Comparison of ENCODE assay signal across 8 mouse cellular contexts in the genomic region with DNA sequence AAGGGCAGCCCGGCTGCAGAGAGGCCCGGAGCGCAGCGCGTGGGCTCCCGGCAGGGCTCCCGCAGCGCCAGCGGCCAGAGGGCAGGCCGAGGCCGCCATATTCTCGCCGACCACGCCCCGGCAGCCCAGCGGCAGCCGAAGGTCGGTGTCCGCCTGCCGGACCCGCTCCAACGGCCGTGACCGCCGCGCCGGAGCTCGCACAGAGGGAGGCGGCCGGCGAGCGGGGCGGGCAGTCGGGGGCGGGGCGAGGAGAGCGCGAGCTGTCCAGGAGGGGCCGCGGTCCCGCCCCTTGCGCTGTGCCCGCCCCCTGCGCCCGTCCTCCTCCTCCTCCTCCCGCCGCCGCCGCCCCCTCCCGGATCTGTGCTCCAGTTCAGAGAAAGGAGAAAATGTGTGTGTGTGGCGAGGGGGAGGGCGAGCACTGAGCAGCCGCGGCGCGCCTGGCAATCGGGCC. TPM values are rescaled to one million over a fixed set of nuclear protein-coding genes. Genes with fewer than 3 reads are reported as not detected.
DNase-seq lines count a peak whose midpoint lies in the region; ATAC-seq and TF ChIP-seq lines count a peak whose summit lies in the region.

No protein-coding gene starts in this region.

- under 1% methylated on average over 14 of the region's 57 CpGs for WGBS in forebrain, embryonic 12.5 days
- 0% methylated on average over 21 of the region's 57 CpGs for WGBS in heart, postnatal 0 days
- 0% methylated on average over 26 of the region's 57 CpGs for WGBS in liver, postnatal 0 days (ENCODE audit: insufficient replicate concordance)
- under 1% methylated on average over 36 of the region's 57 CpGs for WGBS in neural tube, embryonic 14.5 days

- peak; percentile 66 for TF ChIP-seq POLR2A in testis, adult 2 months (IDR thresholded peaks at IDR 0.05; ENCODE audit: control insufficient read depth, low read depth, low read length)

- peak overlapping the region; percentile 94 for H3K4me3 ChIP-seq in forebrain, embryonic 12.5 days (replicated peaks)
- peak overlapping the region; percentile 99 for H3K4me3 ChIP-seq in heart, postnatal 0 days (ENCODE audit: low read depth, low read length)
- H3K4me3 ChIP-seq in liver, postnatal 0 days (ENCODE audit: low read depth, low read length): peak overlapping the region; percentile 81
- H3K4me3 ChIP-seq in neural tube, embryonic 14.5 days (ENCODE audit: low read depth, low read length): peak overlapping the region; percentile 94
- H3K4me3 ChIP-seq in testis, adult 2 months (ENCODE audit: control insufficient read depth, low read depth, low read length): peak overlapping the region; percentile 97

- peak overlapping the region; percentile 60 for H3K4me2 ChIP-seq in forebrain, embryonic 12.5 days
- peak overlapping the region; percentile 70 for H3K4me2 ChIP-seq in heart, postnatal 0 days (ENCODE audit: low read depth, low read length)
- H3K4me2 ChIP-seq in liver, postnatal 0 days (ENCODE audit: low read depth, low read length): peak overlapping the region; percentile 81
- peak overlapping the region; percentile 84 for H3K4me2 ChIP-seq in neural tube, embryonic 14.5 days (ENCODE audit: low read depth, low read length)

- H3K9me3 ChIP-seq in forebrain, embryonic 12.5 days: no peaks in the 10 kb centered on the region
- H3K9me3 ChIP-seq in heart, postnatal 0 days (replicated peaks; ENCODE audit: control insufficient read depth, low read length): no peaks in the 10 kb centered on the region
- H3K9me3 ChIP-seq in liver, postnatal 0 days (ENCODE audit: low read length): no peaks in the 10 kb centered on the region
- no peaks in the 10 kb centered on the region for H3K9me3 ChIP-seq in neural tube, embryonic 14.5 days (ENCODE audit: control insufficient read depth, low read length)

- DNase-seq in c-Kit-positive CD71-positive TER-119-negative erythroid progenitor cells, embryonic 14.5 days (ENCODE audit: low read depth): peak; percentile 43
- DNase-seq in heart, postnatal 0 days (ENCODE audit: low spot score): peak; percentile 92
- peak; percentile 98 to 99 for DNase-seq in kidney, postnatal 4 days
- peak; percentile 93 for DNase-seq in liver, postnatal 0 days

- no peaks in the 10 kb centered on the region for H3K27me3 ChIP-seq in forebrain, embryonic 12.5 days
- H3K27me3 ChIP-seq in heart, postnatal 0 days (ENCODE audit: control insufficient read depth, insufficient read depth, low read length): no peaks in the 10 kb centered on the region
- no peaks in the 10 kb centered on the region for H3K27me3 ChIP-seq in liver, postnatal 0 days (ENCODE audit: insufficient read depth, low read length)
- no peaks in the 10 kb centered on the region for H3K27me3 ChIP-seq in neural tube, embryonic 14.5 days (ENCODE audit: control insufficient read depth, insufficient read depth, low read length)
- no peaks in the 10 kb centered on the region for H3K27me3 ChIP-seq in testis, adult 2 months (ENCODE audit: control insufficient read depth, insufficient read depth, low read length)

- H3K4me1 ChIP-seq in forebrain, embryonic 12.5 days: peaks cover 26% of the 10 kb centered on the region
- peaks cover 29% of the 10 kb centered on the region for H3K4me1 ChIP-seq in heart, postnatal 0 days (ENCODE audit: control insufficient read depth, insufficient read depth)
- H3K4me1 ChIP-seq in liver, postnatal 0 days (ENCODE audit: insufficient read depth): peaks cover 23% of the 10 kb centered on the region
- peaks cover 18% of the 10 kb centered on the region for H3K4me1 ChIP-seq in neural tube, embryonic 14.5 days (ENCODE audit: control insufficient read depth, insufficient read depth, low read length)
- H3K4me1 ChIP-seq in testis, adult 2 months (ENCODE audit: control insufficient read depth, insufficient read depth, low read length): peaks cover 5% of the 10 kb centered on the region

- peak overlapping the region; percentile 99 for H3K9ac ChIP-seq in forebrain, embryonic 12.5 days
- peak overlapping the region; percentile 99 for H3K9ac ChIP-seq in heart, postnatal 0 days (replicated peaks; ENCODE audit: low read depth, low read length)
- H3K9ac ChIP-seq in liver, postnatal 0 days (replicated peaks): peak overlapping the region; percentile 88
- H3K9ac ChIP-seq in neural tube, embryonic 14.5 days (replicated peaks; ENCODE audit: low read depth, low read length): peak overlapping the region; percentile 99

- no peak for TF ChIP-seq EP300 in heart, postnatal 0 days (IDR thresholded peaks at IDR 0.05; ENCODE audit: low read depth)
- no peak for TF ChIP-seq EP300 in liver, postnatal 0 days (IDR thresholded peaks at IDR 0.05; ENCODE audit: low read depth)

- no peaks in the 10 kb centered on the region for H3K36me3 ChIP-seq in forebrain, embryonic 12.5 days (replicated peaks)
- H3K36me3 ChIP-seq in heart, postnatal 0 days (replicated peaks; ENCODE audit: control insufficient read depth, insufficient read depth, low read length): no peaks in the 10 kb centered on the region
- no peaks in the 10 kb centered on the region for H3K36me3 ChIP-seq in liver, postnatal 0 days (replicated peaks; ENCODE audit: insufficient read depth, low read length)
- no peaks in the 10 kb centered on the region for H3K36me3 ChIP-seq in neural tube, embryonic 14.5 days (ENCODE audit: control insufficient read depth, insufficient read depth, low read length)
- no peaks in the 10 kb centered on the region for H3K36me3 ChIP-seq in testis, adult 2 months (ENCODE audit: control insufficient read depth, insufficient read depth, low read length)

- ATAC-seq in CD4-positive, CD25-positive, alpha-beta regulatory T cell, adult 4 months: peak; percentile 63
- peak; percentile 90 for ATAC-seq in forebrain, embryonic 12.5 days (ENCODE audit: low FRiP score)
- ATAC-seq in heart, postnatal 0 days (ENCODE audit: insufficient read depth, low read depth): peak; percentile 93
- ATAC-seq in liver, postnatal 0 days: peak; percentile 92
- peak; percentile 91 for ATAC-seq in neural tube, embryonic 14.5 days (ENCODE audit: low read depth)

- no peak for TF ChIP-seq CTCF in heart, postnatal 0 days (IDR thresholded peaks at IDR 0.05; ENCODE audit: low read depth)
- TF ChIP-seq CTCF in liver, postnatal 0 days (IDR thresholded peaks at IDR 0.05; ENCODE audit: low read depth): no peak
- no peak for TF ChIP-seq CTCF in testis, adult 2 months (IDR thresholded peaks at IDR 0.05; ENCODE audit: control insufficient read depth, insufficient read depth, insufficient replicate concordance, low read depth, low read length)

- H3K27ac ChIP-seq in forebrain, embryonic 12.5 days: peak overlapping the region; percentile 99
- H3K27ac ChIP-seq in heart, postnatal 0 days (ENCODE audit: low read depth): peak overlapping the region; percentile 99
- peak overlapping the region; percentile 97 for H3K27ac ChIP-seq in liver, postnatal 0 days (ENCODE audit: low read depth)
- peak overlapping the region; percentile 99 for H3K27ac ChIP-seq in neural tube, embryonic 14.5 days (ENCODE audit: low read depth, low read length)
- peak overlapping the region; percentile 93 for H3K27ac ChIP-seq in testis, adult 2 months (ENCODE audit: control insufficient read depth, insufficient read depth, low read depth, low read length)

RNA-seq across cellular contexts. Expression of a gene that starts 0.3 kb away (rescaled TPM):
- 10 to 100 TPM; 19.3 to 37.7 TPM for polyA plus RNA-seq in CD4-positive, CD25-positive, alpha-beta regulatory T cell, adult 4 months (2017; shearing (Covaris generic))
- 44.0 and 49.5 TPM in 2 replicates for polyA plus RNA-seq in forebrain, embryonic 12.5 days (2016; fragmentation: Nextera tagmentation; extraction: Ambion mirVana)
- total RNA-seq in heart, postnatal 0 days (2014; rRNA removed; ENCODE audit: low replicate concordance): 24.6 and 27.0 TPM in 2 replicates
- 11.9 and 12.7 TPM in 2 replicates for polyA plus RNA-seq in heart, postnatal 0 days (2015; fragmentation: Nextera tagmentation; extraction: Ambion mirVana)
- 4.9 and 5.3 TPM in 2 replicates for polyA plus RNA-seq in liver, postnatal 0 days (2015; fragmentation: Nextera tagmentation; extraction: Ambion mirVana)
- 56.1 and 59.0 TPM in 2 replicates for polyA plus RNA-seq in neural tube, embryonic 14.5 days (2014; fragmentation: Nextera tagmentation; extraction: Ambion mirVana)
- 4.5 and 5.5 TPM in 2 replicates for polyA plus RNA-seq in testis, adult 2 months (2012; rRNA removed)

Comparison
In these comparisons a context has a peak if more than half of its experiments do, and no peak if none do; other contexts are left out.
1. Peak in every context shown above with its lines: DNase-seq, ATAC-seq, H3K4me3 ChIP-seq and H3K27ac ChIP-seq.
2. DNase-seq: peak in every context shown above with its lines; median percentile 98 in kidney, postnatal 4 days; 93 in liver, postnatal 0 days; 92 in heart, postnatal 0 days; 43 in c-Kit-positive CD71-positive TER-119-negative erythroid progenitor cells, embryonic 14.5 days.